Mouse (Mus musculus) mouse embryonic stem cell (cell line): Measurements from ENCODE around the gene Caln1.

Experiments
- in situ Hi-C, 2 experiments: fragments of 300-500 bp; cut with MboI; formaldehyde crosslinking; loops; 1 replicate in 1 of 2; 3 replicates in 1 of 2; pipeline ENCODE4 v1.14.3; 2019 to 2020; ENCODE audit warnings: low sequenced_read_pairs in 2 of 2, low pct_unique_long_range_greater_than_20kb in 1 of 2, mixed read lengths in 1 of 2; ENCODE audit not compliant: unreplicated experiment in 1 of 2

Caln1 gene

DNA sequence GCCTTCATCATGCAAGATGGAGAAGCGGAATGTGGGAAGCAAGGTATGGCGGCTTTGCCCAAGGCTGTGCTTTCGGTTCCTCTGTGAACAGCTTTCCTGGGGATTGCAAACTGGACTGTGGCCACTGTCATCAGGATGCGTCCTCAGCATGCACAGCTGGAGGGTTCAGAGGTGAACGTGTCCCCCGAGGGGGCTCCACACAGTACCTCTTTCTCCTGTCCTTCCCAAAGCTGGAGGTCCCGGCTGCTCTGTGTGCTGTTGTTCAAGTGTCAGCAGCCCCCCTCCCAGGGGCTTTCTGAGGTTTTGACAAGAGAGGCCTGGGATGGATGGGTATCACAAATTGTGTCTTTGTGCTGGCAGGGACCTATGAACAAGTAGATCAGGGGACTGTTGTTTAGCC, 17.2 kb downstream of the Caln1 start:
- in situ Hi-C loops: no loop called here

DNA sequence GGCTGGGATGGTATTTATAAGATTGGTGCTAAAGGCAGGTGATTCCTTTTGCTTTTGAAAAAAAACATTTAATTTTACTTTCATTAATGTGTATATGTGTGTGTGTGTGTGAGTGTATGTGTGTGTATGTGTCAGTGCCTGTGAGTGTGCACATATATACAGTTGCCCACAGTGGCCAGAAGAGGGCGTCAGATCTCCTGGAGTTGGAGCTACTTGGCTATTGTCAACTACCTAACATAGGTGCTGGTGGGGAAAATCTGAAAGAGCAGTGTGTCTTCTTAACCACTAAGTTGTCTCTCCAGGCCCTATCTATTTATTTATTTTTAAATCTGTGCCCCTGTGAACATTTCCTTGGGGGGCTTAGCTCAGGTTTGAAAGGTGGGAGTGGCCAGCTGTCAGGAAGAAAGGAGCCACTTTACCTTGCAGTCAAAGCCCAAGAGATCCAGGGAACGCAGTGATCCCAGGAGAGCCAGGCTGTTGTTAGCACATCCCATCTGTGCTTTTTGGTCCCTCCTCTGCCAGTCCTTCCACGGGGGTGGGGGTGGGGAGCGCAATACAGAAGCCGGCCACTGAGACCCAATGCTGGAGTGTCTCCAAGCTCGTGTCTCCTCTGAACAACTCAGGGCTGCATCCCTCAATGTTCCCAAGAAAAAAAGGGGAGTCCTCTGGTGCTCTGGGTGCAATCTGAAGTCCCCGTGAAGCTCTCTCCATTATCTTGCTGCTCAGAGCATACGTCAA, 24.5 kb downstream of the Caln1 start:
- in situ Hi-C loops: no loop called here

DNA sequence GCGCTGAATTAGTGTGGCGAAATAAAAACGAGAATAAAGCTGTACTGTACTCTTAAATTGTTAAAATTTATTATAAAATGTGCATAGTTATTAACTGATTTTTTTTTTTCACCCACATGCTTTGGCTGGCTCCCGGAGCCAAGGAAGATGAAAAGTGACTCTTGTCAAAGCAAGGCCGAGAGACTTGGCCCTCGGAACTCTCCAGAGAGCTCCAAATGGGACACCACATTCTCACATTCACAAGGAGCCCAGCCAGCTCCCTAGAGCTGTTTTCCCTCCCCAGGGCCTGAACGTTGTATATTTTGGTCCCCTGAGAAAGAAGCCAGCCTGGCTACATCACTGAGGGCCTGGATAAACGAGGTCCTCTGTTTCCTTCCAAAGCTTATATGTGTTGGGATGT, 25.1 kb downstream of the Caln1 start:
- in situ Hi-C loops: no loop called here

DNA sequence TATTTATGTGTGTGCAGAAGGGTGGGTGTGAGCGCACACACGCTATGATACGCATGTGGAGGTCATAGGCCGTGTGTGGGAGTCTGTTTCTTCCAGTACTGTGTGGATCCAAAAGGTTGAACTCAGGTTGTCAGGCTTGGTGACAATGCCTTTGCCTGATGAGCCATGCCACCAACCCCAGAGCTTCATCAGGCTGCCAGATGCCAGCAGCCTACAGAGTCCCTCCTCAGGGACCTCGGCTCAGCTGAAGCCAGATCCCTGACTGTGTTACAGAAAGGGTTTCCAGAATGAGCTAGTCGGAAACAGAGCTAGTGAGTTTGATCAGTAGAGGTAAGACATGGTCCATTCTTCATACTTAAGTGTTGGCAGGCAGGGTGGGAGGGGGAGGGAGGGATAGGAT, 25.9 kb downstream of the Caln1 start:
- in situ Hi-C loops: no loop called here

DNA sequence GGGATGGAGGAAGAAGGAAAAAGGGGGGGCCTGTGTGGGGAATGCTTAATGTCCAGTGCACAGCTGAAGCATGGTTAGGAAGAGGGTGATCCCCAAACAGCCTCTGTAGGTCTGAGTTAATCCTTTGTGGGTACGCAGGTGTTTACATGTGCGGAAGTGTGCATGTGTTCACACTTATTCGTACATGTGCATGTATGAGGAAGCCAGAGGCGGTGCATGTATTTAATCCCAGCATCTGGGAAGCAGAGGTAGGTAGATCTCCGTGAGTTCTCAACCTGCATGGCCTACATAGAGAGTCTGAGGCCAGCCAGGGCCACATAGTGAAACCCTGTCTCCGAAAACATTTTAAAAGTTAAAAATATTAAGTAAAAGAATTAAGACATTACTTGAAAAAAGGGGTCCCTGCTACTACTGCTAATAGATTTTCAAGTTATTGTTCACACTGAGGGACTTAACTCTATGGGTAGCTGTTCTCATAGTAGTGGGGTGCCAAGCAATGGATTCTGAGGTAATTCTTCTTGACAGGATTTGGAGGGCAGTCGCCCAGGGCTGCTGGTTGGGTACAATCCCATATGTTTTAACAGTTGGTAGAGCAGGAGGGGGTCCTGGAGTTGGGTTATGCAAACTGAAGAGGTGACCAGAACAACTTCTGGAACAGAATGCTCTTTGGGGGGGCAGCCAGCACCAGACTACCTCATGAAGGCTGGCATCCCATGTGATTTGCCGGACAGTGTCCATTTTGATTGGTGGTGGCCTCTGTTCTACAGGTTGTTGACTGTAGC, 31.1 kb downstream of the Caln1 start:
- in situ Hi-C loops: no loop called here

DNA sequence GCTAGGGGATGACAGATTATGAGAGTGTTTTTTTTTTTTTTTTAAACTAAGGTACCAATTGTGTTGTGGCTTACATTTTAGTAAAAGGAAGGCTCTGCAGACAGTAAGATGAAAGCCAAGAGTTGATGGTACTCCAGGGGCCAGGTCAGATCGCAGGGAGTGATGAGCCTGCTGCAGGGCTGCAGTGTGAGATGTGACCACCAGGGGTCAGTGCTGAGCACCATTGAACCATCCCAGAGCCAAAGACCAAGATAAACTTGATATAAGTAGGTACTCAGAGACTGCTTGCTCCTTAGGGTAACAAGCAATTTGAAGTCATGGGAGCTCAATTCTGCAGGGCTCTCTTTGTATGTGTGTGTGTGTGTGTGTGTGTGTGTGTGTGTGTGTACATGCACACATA, 35.9 kb downstream of the Caln1 start:
- in situ Hi-C loops: no loop called here

DNA sequence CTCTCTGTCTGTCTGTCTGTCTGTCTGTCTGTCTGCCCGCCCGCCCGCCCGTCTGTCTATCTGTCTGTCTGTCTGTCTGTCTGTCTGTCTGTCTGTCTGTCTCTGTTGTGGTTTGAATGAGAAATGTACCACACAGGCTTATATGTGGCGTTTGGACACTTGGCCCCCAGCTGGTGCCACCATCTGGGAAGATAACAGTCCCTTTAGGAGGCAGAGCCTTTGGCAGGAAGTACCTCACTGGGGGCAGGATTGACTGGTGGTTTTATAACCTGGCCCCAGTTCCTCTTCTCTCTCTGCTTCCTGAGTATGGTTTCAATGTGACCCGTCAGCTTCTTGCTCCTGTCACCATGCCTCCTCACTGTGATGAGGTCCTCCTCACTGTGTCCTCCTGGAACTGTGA, 40.5 kb downstream of the Caln1 start:
- in situ Hi-C loops: no loop called here

DNA sequence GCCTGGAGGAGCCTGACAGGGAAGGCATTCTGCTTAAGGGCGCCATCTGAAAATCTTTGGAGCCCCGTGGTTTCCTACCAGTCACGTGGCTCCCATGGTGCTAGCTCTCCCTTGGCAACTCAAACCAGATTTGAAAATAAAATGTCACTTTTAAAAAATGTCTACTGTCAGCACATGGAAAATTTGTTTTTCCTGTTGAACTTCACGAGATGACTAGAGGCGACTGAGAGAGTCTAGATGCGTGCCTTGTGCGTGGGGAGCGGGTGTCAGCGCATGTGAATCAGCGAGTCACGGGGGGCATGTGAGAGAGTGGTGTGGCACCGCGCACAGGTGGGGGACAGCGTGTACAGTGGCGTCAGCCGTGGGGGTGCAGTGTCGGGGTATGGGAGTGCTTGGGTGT, 42.3 kb downstream of the Caln1 start:
- in situ Hi-C loops: no loop called here

DNA sequence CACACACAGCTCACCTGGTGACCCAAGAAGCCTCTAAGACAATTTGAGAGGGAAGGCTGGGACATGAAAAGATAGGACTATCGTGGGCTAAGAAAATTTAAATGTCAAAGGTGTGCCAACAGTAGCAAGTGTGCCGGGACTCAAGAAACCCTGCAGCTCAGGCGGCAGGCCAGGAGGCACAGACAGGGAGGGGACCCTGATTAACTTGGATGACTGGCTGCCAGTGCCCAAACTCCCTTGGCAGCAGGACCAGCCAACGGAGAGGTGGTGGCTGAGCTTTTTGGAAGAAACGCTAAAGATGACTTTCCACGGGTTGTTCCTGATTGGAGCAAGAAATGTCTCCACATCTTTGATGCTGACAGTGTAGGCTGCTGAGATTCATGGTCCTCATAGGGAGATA, 78.2 kb downstream of the Caln1 start:
- in situ Hi-C loops: no loop called here

DNA sequence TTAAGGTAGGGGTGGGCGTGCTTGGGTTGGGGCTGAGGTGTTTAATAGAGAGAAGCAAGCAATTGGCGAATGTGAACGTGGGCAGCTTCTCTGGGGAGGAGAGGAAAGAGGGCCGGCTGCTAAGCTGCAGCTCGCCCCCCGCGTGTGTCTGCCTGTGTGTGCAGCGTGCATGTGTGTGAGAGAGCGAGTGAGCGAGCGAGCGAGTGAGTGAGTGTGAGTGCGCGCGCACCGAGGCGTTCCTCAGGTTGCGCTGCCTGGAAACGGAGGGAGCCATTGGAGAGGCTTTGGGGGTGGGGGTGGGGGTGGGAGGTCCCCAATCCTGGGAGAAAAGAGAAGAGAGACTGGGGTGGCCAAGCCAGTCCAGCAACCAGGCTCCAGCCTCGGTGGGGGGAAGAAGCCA, 79.2 kb downstream of the Caln1 start:
- in situ Hi-C loops: no loop called here

DNA sequence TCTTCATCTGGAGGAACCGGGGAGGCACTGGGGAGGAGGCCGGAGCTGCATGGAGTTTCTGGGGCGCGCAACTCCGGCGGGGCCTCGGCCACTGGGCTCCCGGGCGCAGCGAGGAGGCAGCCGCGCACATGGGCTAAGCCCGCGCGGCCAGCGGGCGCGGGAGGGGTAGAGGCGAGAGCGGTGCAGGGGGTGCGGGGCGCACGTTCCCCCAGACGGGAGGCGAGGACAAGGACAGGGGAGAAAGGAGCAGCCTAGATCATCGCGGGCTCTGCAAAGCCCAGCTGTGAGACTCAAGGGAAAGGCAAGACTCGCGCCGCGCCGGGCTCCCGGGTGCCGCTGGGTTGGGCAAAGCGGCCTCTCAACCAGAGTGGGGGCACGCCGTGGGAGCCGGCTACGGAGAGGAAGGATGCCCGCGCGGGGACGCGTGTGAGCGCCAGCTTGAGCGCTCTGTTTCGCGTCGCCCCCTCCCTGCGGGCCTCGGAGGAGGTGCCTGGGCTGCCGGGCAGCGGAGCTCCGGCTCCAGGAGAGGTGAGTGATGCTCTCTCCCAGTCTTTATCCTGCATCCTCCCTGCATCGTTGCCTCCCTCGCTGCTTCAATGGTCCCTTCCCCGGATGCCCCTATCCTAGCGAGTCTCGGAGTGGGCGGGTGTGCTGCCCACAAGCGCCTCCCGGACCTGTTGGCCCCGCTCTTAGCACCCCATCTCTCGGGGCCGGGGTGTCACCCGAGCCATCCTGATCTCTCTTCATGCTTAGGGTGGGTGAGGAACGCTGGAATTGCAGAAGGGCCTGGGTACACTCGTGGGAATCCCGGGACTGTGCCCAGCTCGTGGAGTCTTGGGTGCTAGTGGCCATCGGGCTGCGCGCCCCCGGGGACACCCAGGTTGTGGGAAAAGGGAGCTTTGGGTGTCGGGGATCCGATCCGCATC, 79.9 kb downstream of the Caln1 start:
- in situ Hi-C loops: no loop called here

DNA sequence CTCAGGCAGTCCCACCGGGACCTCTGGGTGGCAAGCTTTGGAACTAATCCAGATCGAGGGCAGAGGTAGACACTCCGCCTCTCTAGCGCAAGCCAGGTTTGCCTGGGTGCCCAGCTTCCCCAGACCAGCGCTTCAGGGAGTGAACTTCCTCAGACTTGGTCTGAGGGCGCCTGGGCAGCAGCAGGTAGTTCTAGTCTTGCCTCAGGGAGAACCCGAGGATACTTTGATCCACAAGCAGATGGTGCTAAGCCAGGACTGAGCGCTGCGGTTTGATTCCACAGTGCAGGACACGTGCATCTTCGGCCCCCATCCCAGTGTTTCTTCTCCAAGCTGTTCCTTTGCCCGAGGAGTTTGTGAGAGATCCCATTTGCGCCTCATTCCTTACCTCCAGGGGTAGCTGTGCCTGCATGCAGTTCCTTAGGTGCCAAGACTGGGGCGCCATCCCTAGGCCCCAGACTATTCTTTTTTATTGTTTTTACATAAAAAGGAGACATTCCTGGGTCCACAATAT, 80.8 kb downstream of the Caln1 start:
- in situ Hi-C loops: no loop called here

DNA sequence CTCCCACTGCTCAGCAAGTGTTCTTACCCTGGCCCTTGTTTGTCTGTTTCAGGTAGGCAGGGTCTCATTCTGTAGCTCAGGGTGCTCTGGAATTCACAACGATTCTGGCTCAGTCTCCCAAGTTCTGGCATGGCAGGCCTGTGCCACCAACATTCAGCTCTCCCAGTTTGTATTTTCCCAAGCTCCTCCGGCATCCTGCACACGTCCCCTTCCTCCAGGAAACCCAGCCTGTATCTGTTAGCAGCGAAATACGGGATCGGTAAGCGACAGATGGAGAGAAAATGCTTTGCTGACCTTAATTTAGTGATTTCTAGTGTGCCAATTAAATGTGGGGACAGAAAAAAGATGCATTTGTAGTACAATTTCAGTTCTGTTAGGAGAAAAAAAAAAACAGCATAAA, 88.8 kb downstream of the Caln1 start:
- in situ Hi-C loops: no loop called here

DNA sequence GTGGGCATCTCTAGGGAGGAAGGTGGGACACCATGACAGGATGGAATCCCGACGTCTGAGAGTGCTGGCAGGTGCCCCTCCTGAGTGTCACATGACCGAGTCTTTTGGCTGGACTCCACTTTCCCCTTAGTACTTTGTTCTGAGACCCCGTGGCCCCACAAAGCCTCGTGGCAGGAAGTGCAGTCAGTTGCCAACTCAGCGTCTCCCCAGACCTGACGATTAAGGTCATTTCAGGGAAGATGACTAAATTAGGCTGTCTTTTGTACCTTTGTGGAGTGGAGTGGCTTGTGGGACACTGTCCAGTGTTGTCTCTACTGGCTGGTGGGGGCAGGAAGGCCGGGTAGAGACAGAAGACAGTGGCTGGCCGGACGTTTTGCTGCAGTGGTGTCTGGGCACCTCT, 103.0 kb downstream of the Caln1 start:
- in situ Hi-C loops: no loop called here

DNA sequence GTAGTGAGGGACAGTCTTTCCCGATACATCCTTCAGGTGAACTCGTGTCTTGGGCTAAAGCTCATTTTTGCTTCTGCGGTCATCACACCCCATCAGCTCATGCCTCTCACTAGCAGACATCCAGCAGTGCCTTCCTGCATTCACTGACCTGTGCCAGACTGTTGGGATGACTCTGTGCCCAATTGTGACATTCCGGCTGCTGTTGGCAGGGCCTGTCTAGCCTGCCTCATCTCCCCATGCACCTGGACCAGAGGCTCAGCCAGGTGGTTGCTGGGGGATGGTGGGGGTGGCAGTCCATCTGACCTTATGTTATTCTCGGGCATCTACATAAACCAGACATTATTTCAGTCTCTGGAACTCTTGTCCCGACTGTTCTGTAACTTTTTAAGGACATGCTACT, 105.6 kb downstream of the Caln1 start:
- in situ Hi-C loops: no loop called here

DNA sequence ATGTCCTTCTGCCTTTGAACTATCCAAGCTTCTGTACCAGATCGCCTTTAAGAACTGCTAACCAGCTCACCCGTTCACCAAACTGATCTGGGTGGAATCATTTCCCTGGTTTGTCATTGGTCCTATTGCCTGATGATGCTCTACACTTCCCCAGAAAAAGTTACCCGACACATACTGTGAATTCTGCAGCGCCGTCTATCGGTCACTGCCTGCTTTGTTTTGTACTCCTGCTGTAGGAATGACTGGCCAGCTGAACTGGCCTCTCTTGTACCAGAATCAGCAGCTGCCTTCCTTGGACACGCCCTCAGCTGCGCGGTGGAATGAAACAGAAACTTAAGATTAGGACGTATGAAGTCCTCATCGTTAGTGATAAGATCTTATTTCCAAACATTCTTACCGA, 107.5 kb downstream of the Caln1 start:
- in situ Hi-C loops: no loop called here

DNA sequence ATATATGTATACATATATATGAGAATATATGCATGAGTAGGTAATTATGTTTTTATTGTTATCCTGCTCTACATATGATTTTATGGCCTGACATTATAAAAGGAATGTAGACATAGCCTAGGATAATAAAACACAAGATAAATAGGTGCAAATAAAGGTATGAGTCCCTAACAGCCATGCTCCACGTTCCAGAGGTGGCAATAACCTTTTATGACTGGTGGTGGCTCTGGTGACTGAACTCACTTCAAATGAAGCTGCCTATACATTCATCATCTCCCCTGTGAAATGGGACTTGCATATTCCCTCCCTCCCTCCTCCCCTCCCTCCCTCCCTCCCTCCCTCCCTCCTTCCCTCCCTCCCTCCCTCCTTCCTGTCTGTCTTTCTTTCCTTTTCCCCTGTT, 111.0 kb downstream of the Caln1 start:
- in situ Hi-C loops: no loop called here

DNA sequence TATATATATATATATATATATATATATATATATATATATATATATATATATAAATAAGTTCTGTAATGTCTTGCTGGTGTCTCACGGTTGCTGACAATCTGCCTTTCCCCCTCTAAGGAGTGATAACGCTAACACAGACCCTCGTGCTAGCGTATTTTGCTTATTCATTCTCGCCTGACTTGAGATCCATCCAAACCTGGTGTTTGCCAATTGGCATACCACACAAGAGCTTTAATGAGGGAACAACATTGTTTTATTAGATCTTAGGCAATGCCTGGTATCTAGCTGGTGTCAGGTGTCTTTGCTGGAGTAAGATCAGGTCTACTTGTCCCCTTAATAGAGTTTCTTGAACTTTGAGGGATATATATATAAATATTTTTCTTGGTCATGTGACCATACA, 122.2 kb downstream of the Caln1 start:
- in situ Hi-C loops: no loop called here

DNA sequence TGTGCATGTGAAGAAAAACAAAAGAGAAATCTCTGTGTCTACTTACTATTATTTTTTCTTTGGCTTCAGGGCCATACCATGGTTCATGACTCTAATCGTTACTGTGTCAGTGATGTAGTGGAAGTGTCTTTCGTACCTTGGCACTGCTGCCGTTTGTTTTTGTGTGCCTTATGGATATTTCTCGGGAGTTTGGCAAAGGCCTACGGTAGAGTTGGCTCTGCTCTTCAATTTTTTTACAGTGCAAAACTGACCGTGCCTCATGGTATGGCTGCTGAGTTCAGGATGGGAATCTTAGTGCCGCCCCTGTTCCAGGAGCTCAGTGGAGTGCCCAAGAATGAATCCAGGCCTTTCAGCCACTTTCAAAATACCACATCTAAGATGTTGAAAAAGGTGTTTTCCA, 123.0 kb downstream of the Caln1 start:
- in situ Hi-C loops: no loop called here
